Mouse (Mus musculus) hematopoietic stem cell, adult 5-6 weeks (primary cell): ENCODE measurements around the gene 4933411K16Rik. TPM values are rescaled to one million over a fixed set of nuclear protein-coding genes. Genes with fewer than 3 reads are reported as not detected.

Experiments
- ATAC-seq, 2 experiments: fragments of 125-278 bp in 1 of 2; replicated peaks in 1 of 2; 2 replicates each; pipeline ENCODE4 v1.8.0; 2016 to 2017; ENCODE audit warnings: inconsistent platforms in 2 of 2, mild to moderate bottlenecking in 2 of 2, moderate number of reproducible peaks in 2 of 2, low read depth in 1 of 2, moderate TSS enrichment in 1 of 2; ENCODE audit not compliant: low FRiP score in 2 of 2, poor library complexity in 2 of 2, severe bottlenecking in 2 of 2, insufficient read depth in 1 of 2, low TSS enrichment in 1 of 2
- total RNA-seq: library from RNA; stranded (forward); fragments of 172-1452, 232-1000 nt; gene quantifications from 2 replicates; pipeline ENCODE4 v1.2.3, GENCODE M21; 2017

4933411K16Rik gene
- total RNA-seq, 1 experiment from 2014 or later: not detected

DNA sequence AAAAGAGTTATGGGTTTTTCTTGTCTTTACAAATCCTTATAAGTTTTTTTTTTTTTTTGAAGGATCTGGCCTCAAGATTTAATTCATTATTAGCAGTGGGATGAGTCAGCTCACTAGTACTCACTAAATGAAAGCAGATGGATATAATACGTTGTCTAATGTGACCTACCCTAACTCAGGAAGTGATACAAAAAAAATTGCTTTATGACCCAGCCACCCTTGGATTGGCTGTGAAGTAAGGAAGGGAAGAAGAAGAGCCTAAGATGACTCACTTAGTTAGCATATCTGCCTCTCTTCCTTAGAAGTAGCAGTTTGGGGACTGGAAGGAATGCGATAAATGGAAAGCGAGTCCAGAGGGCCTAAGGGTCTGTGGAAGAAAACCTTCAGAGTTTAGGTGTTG lies 47.4 kb downstream of the 4933411K16Rik start:
- no peak for ATAC-seq

Other genes starting within 250 kb of the 4933411K16Rik start
- 11.4 and 16.7 TPM in 2 replicates for gene Frat1, start 222.3 kb upstream of the 4933411K16Rik start, total RNA-seq
- gene Frat2, start 204.1 kb upstream of the 4933411K16Rik start, total RNA-seq: 28.0 and 33.7 TPM in 2 replicates
- gene Rrp12, start 156.1 kb upstream of the 4933411K16Rik start, total RNA-seq: 12.2 and 18.9 TPM in 2 replicates
- 112 and 157 TPM in 2 replicates for gene Pgam1, start 140.3 kb upstream of the 4933411K16Rik start, total RNA-seq
- 50.7 and 52.2 TPM in 2 replicates for gene Exosc1, start 118.8 kb upstream of the 4933411K16Rik start, total RNA-seq
- 22.3 and 26.4 TPM in 2 replicates for gene Zdhhc16, start 118.8 kb upstream of the 4933411K16Rik start, total RNA-seq
- gene Mms19, start 71.1 kb upstream of the 4933411K16Rik start, total RNA-seq: 23.1 and 24.8 TPM in 2 replicates
- 3.3 and 14.9 TPM in 2 replicates for gene Ubtd1, start 70.5 kb upstream of the 4933411K16Rik start, total RNA-seq
- not detected in 2 replicates for gene Ankrd2, start 16.2 kb upstream of the 4933411K16Rik start, total RNA-seq
- 0.94 TPM in 1 of 2 replicates, not detected in the other for gene Hoga1, start 6.6 kb upstream of the 4933411K16Rik start, total RNA-seq
- 1.1 and 2.8 TPM in 2 replicates for gene Morn4, start 34.1 kb downstream of the 4933411K16Rik start, total RNA-seq
- gene Pi4k2a, start 38.2 kb downstream of the 4933411K16Rik start, total RNA-seq: 8.3 and 9.1 TPM in 2 replicates
- 5.3 and 5.4 TPM in 2 replicates for gene Avpi1, start 76.8 kb downstream of the 4933411K16Rik start, total RNA-seq
- 16.1 and 22.8 TPM in 2 replicates for gene Marveld1, start 95.2 kb downstream of the 4933411K16Rik start, total RNA-seq
- gene Zfyve27, start 111.7 kb downstream of the 4933411K16Rik start, total RNA-seq: 20.0 and 37.1 TPM in 2 replicates
- gene Sfrp5, start 150.0 kb downstream of the 4933411K16Rik start, total RNA-seq: 0.20 TPM in 1 of 2 replicates, not detected in the other
- not detected in 2 replicates for gene Golga7b, start 195.3 kb downstream of the 4933411K16Rik start, total RNA-seq